In genomic region chr19:36736537-36736936, GRCm38 (mm10) we compare ENCODE assay signal across 9 mouse cellular contexts. TPM values are rescaled to one million over a fixed set of nuclear protein-coding genes. Genes with fewer than 3 reads are reported as not detected.
DNase-seq lines count a peak whose midpoint lies in the region; ATAC-seq and TF ChIP-seq lines count a peak whose summit lies in the region.
"Had no signal": no experiment of that assay in that cellular context is flagged by ENCODE, and none has a peak within 500 bp of the region (broad histone marks: within the 10 kb centered on the region; RNA-seq: fewer than 3 reads in every experiment).

Gene Ppp1r3c (minus strand): TSS chr19:36736653.

- no peaks in the 10 kb centered on the region for H3K9me3 ChIP-seq in CH12.LX (replicated peaks; ENCODE audit: low read length)
- H3K9me3 ChIP-seq in forebrain, embryonic 15.5 days: no peaks in the 10 kb centered on the region
- H3K9me3 ChIP-seq in liver, embryonic 15.5 days (replicated peaks): no peaks in the 10 kb centered on the region
- H3K9me3 ChIP-seq in neural tube, embryonic 14.5 days (ENCODE audit: control insufficient read depth, low read length): no peaks in the 10 kb centered on the region

- peaks cover 0 to 6% of the 10 kb centered on the region in 2 experiments; a peak in 1 of 4 replicates for H3K4me1 ChIP-seq in CH12.LX (ENCODE audit: control insufficient read depth in 1 of 2, insufficient read depth in 2 of 2)
- H3K4me1 ChIP-seq in forebrain, embryonic 15.5 days: peaks cover 4% of the 10 kb centered on the region; the same call in 1 of the 2 replicates
- no peaks in the 10 kb centered on the region for H3K4me1 ChIP-seq in liver, embryonic 15.5 days (replicated peaks)
- no peaks in the 10 kb centered on the region for H3K4me1 ChIP-seq in neural tube, embryonic 14.5 days (ENCODE audit: control insufficient read depth, insufficient read depth, low read length)
- H3K4me1 ChIP-seq in thymus, adult 2 months (replicated peaks; ENCODE audit: control insufficient read depth, insufficient read depth, low read length): no peaks in the 10 kb centered on the region; the same call in 1 of the 2 replicates

- H3K36me3 ChIP-seq in CH12.LX (replicated peaks in 1 of 2; ENCODE audit: control insufficient read depth in 1 of 2, insufficient read depth in 1 of 2, low read length in 1 of 2): no peaks in the 10 kb centered on the region
- H3K36me3 ChIP-seq in forebrain, embryonic 15.5 days: no peaks in the 10 kb centered on the region
- H3K36me3 ChIP-seq in liver, embryonic 15.5 days (replicated peaks): no peaks in the 10 kb centered on the region
- H3K36me3 ChIP-seq in neural tube, embryonic 14.5 days (ENCODE audit: control insufficient read depth, insufficient read depth, low read length): no peaks in the 10 kb centered on the region
- no peaks in the 10 kb centered on the region for H3K36me3 ChIP-seq in thymus, adult 2 months (ENCODE audit: control insufficient read depth, insufficient read depth, low read length)

- TF ChIP-seq POLR2A in CH12.LX (IDR thresholded peaks at IDR 0.05; ENCODE audit: low read depth, low read length): no peak
- no peak for TF ChIP-seq POLR2A in thymus, adult 2 months (IDR thresholded peaks at IDR 0.05; ENCODE audit: control insufficient read depth, extremely low read depth, insufficient read depth, low read length, poor library complexity)

- no peak for DNase-seq in CH12.LX (ENCODE audit: extremely low read depth)
- DNase-seq in heart, postnatal 14 days: peak; percentile 94
- DNase-seq in large intestine, adult 2 months (ENCODE audit: low read depth, low spot score): peak; percentile 31
- DNase-seq in thymus, adult 2 months: peak; percentile 2

- in situ Hi-C loops in CH12.LX (cut with MboI; ENCODE audit: low pct_ligation_motif_present, low pct_unique_long_range_greater_than_20kb, low sequenced_read_pairs): no loop called here

- TF ChIP-seq EP300 in CH12.LX (IDR thresholded peaks at IDR 0.05; ENCODE audit: low read length): no peak

- no peaks in the 10 kb centered on the region for H3K27me3 ChIP-seq in CH12.LX (replicated peaks)
- no peaks in the 10 kb centered on the region for H3K27me3 ChIP-seq in forebrain, embryonic 15.5 days
- peaks cover 38% of the 10 kb centered on the region for H3K27me3 ChIP-seq in liver, embryonic 15.5 days
- no peaks in the 10 kb centered on the region for H3K27me3 ChIP-seq in neural tube, embryonic 14.5 days (ENCODE audit: control insufficient read depth, insufficient read depth, low read length)
- peaks cover 6% of the 10 kb centered on the region; the same call in 1 of the 2 replicates for H3K27me3 ChIP-seq in thymus, adult 2 months (ENCODE audit: control insufficient read depth, insufficient read depth, low read length)

- H3K79me2 ChIP-seq in CH12.LX (replicated peaks; ENCODE audit: control insufficient read depth, extremely low read depth, insufficient read depth, poor library complexity, severe bottlenecking): no peaks in the 10 kb centered on the region

- WGBS in forebrain, embryonic 15.5 days: under 1% methylated on average over 33 of the region's 33 CpGs
- WGBS in large intestine, adult 2 months: under 1% methylated on average over 33 of the region's 33 CpGs
- under 1% methylated on average over 33 of the region's 33 CpGs for WGBS in liver, embryonic 15.5 days (ENCODE audit: insufficient replicate concordance)
- WGBS in neural tube, embryonic 14.5 days: 1% methylated on average over 33 of the region's 33 CpGs
- 3% methylated on average over 33 of the region's 33 CpGs for WGBS in thymus, adult 2 months

- H3K27ac ChIP-seq in CH12.LX (ENCODE audit: insufficient read depth, low read depth): no peak within 1 kb of the TSS
- H3K27ac ChIP-seq in forebrain, embryonic 15.5 days (replicated peaks): peak within 1 kb of the TSS; percentile 20; the same call in 1 of the 2 replicates
- peak within 1 kb of the TSS; percentile 67 for H3K27ac ChIP-seq in liver, embryonic 15.5 days (replicated peaks)
- peak within 1 kb of the TSS; percentile 75 for H3K27ac ChIP-seq in neural tube, embryonic 14.5 days (ENCODE audit: low read depth, low read length)
- H3K27ac ChIP-seq in thymus, adult 2 months (ENCODE audit: control insufficient read depth, insufficient read depth, low read length): no peak within 1 kb of the TSS

- no peak within 1 kb of the TSS for H3K4me3 ChIP-seq in CH12.LX (replicated peaks in 1 of 3; ENCODE audit: low read depth in 2 of 3, low read length in 2 of 3, poor library complexity in 1 of 3)
- peak within 1 kb of the TSS; percentile 47 for H3K4me3 ChIP-seq in forebrain, embryonic 15.5 days
- peak within 1 kb of the TSS; percentile 44 for H3K4me3 ChIP-seq in liver, embryonic 15.5 days (replicated peaks)
- peak within 1 kb of the TSS; percentile 51 for H3K4me3 ChIP-seq in neural tube, embryonic 14.5 days (ENCODE audit: low read depth, low read length)
- H3K4me3 ChIP-seq in thymus, adult 2 months (ENCODE audit: control insufficient read depth, insufficient read depth, low read length): no peak within 1 kb of the TSS

- dilution Hi-C loops in CH12.LX (cut with MboI; ENCODE audit: extremely low pct_ligation_motif_present, extremely low pct_unique_long_range_greater_than_20kb, low sequenced_read_pairs): no loop called here

- TF ChIP-seq RAD21 in CH12.LX (IDR thresholded peaks at IDR 0.05; ENCODE audit: low read depth, low read length): no peak

- peak; percentile 82 for ATAC-seq in cerebellum, adult (ENCODE audit: insufficient number of reproducible peaks, low FRiP score, low TSS enrichment)
- ATAC-seq in forebrain, embryonic 15.5 days (replicated peaks): peak; percentile 97
- ATAC-seq in liver, embryonic 15.5 days (ENCODE audit: insufficient read depth): peak; percentile 96
- peak; percentile 99 for ATAC-seq in neural tube, embryonic 14.5 days (ENCODE audit: low read depth)
- ATAC-seq: Patski had no signal

- H3K9ac ChIP-seq in CH12.LX (ENCODE audit: insufficient read depth, low read depth): no peak within 1 kb of the TSS
- H3K9ac ChIP-seq in forebrain, embryonic 15.5 days (replicated peaks): peak within 1 kb of the TSS; percentile 52
- H3K9ac ChIP-seq in liver, embryonic 15.5 days: peak within 1 kb of the TSS; percentile 15; the same call in 1 of the 2 replicates
- H3K9ac ChIP-seq in neural tube, embryonic 14.5 days (replicated peaks; ENCODE audit: low read depth, low read length): peak within 1 kb of the TSS; percentile 57

- no peak for TF ChIP-seq CTCF in CH12.LX (conservative IDR thresholded peaks at IDR 0.05 in 1 of 2, IDR thresholded peaks at IDR 0.05 in 1 of 2; ENCODE audit: low read depth in 2 of 2, low read length in 2 of 2)
- no peak for TF ChIP-seq CTCF in thymus, adult 2 months (IDR thresholded peaks at IDR 0.05; ENCODE audit: borderline replicate concordance, control insufficient read depth, extremely low read depth, insufficient read depth, low read length, poor library complexity)

- H3K4me2 ChIP-seq in CH12.LX (ENCODE audit: insufficient read depth, low read depth, poor library complexity, severe bottlenecking): no peak within 1 kb of the TSS
- H3K4me2 ChIP-seq in forebrain, embryonic 15.5 days (replicated peaks): peak within 1 kb of the TSS; percentile 79
- peak within 1 kb of the TSS; percentile 55 for H3K4me2 ChIP-seq in liver, embryonic 15.5 days
- H3K4me2 ChIP-seq in neural tube, embryonic 14.5 days (ENCODE audit: low read depth, low read length): peak within 1 kb of the TSS; percentile 86

- intact Hi-C loops in heart, postnatal 14 days (cut with DNase I): loop anchor here (2.0 to 5.0 kb wide), 3 partner anchors 50 to 199 kb away; no protein-coding TSS in a partner anchor

TF ChIP-seq in CH12.LX, 34 proteins besides CTCF, POLR2A, EP300 and RAD21:
- TF ChIP-seq NRF1 (IDR thresholded peaks at IDR 0.05; ENCODE audit: low read depth, low read length) (no peak), POLR2AphosphoS2 (IDR thresholded peaks at IDR 0.05; ENCODE audit: low read depth, low read length) (no peak), MXI1 (IDR thresholded peaks at IDR 0.05; ENCODE audit: low read depth, low read length) (no peak), MAFK (IDR thresholded peaks at IDR 0.05; ENCODE audit: insufficient replicate concordance, low read length) (no peak), SMC3 (IDR thresholded peaks at IDR 0.05; ENCODE audit: low read depth, low read length) (no peak), BHLHE40 (IDR thresholded peaks at IDR 0.05; ENCODE audit: low read depth, low read length) (0 out of 2 replicates have a peak, but pooled peaks have one; percentile 5)

RNA-seq across cellular contexts. Expression of gene Ppp1r3c, which starts in this region (rescaled TPM):
- total RNA-seq in CH12.LX (2012; rRNA removed) (not detected in 2 replicates), CH12.LX (2014; rRNA removed) (not detected in 2 replicates)
- polyA plus RNA-seq in CH12.LX (2012; ENCODE audit: insufficient read length, low read depth): not detected in 2 replicates
- 6.3 and 8.2 TPM in 2 replicates for polyA plus RNA-seq in forebrain, embryonic 15.5 days (2015; fragmentation: Nextera tagmentation; extraction: Ambion mirVana)
- 10 to 100 TPM; 91.5 to 98.3 TPM for total RNA-seq in heart, postnatal 14 days (2021)
- 2.5 and 2.6 TPM in 2 replicates for polyA plus RNA-seq in large intestine, adult 2 months (2012; rRNA removed)
- 4.0 and 6.0 TPM in 2 replicates for polyA plus RNA-seq in liver, embryonic 15.5 days (2015; fragmentation: Nextera tagmentation; extraction: Ambion mirVana)
- 20.3 and 21.9 TPM in 2 replicates for polyA plus RNA-seq in neural tube, embryonic 14.5 days (2014; fragmentation: Nextera tagmentation; extraction: Ambion mirVana)
- 1.9 and 2.8 TPM in 2 replicates for polyA plus RNA-seq in thymus, adult 2 months (2012; rRNA removed)

Comparison
In these comparisons a context has a peak if more than half of its experiments do, and no peak if none do; other contexts are left out.
1. RNA of gene Ppp1r3c (total RNA-seq): 91.5 to 98.3 TPM in heart, postnatal 14 days; not detected in CH12.LX; every median in the first group is over 10 times any median in the second.
2. H3K27ac ChIP-seq: peak in forebrain, embryonic 15.5 days (single experiment), liver, embryonic 15.5 days (single experiment) and neural tube, embryonic 14.5 days (single experiment); none in CH12.LX (single experiment) and thymus, adult 2 months (single experiment).
3. H3K4me3 ChIP-seq: peak in forebrain, embryonic 15.5 days (single experiment), liver, embryonic 15.5 days (single experiment) and neural tube, embryonic 14.5 days (single experiment); none in CH12.LX (0 of 3) and thymus, adult 2 months (single experiment).
4. Peak in every context shown above with its lines, with median percentiles within 50 percentile points of each other: ATAC-seq.